Mouse (Mus musculus) layer of hippocampus, postnatal 10 days (tissue): Measurements from ENCODE around the gene Ggt7. TPM values are rescaled to one million over a fixed set of nuclear protein-coding genes. Genes with fewer than 3 reads are reported as not detected.
"Not testable (repeated sequence)": the region's sequence is repeated elsewhere in the genome, so short reads cannot be mapped to it uniquely, and the experiment has no call there.

ENCODE experiments used
- DNase-seq, 2 experiments: peaks; one replicate each; pipeline ENCODE4 v3.0.0; 2021; ENCODE audit warnings: low spot score in 2 of 2
- total RNA-seq, 2 experiments: library from RNA; stranded (reverse); gene quantifications; 2 replicates each; pipeline ENCODE4 v1.2.3; 2021

Ggt7 gene
- total RNA-seq, 2 experiments from 2014 or later = 95.2 to 101 TPM

- DNase-seq = peak in 1 of 2 experiments; percentile 48
These were observed 5.6 kb downstream of the Ggt7 start for GRCm38 (mm10) chr2:155512479-155512878.

GRCm38 (mm10) chr2:155507721-155508470 is 10.1 kb downstream of the Ggt7 start:
- no peak for DNase-seq

GRCm38 (mm10) chr2:155505811-155506210 is 12.2 kb downstream of the Ggt7 start:
- no peak for DNase-seq

- peak in 1 of 2 experiments; percentile 34 for DNase-seq
These were observed 13.3 kb downstream of the Ggt7 start for GRCm38 (mm10) chr2:155504440-155505355.

GRCm38 (mm10) chr2:155502596-155502995 is 15.4 kb downstream of the Ggt7 start:
- no peak for DNase-seq

GRCm38 (mm10) chr2:155490998-155491397 is 27.0 kb downstream of the Ggt7 start:
- no peak for DNase-seq

GRCm38 (mm10) chr2:155482021-155482420 is 36.0 kb downstream of the Ggt7 start:
- peak; percentile 43 to 61 for DNase-seq

GRCm38 (mm10) chr2:155473570-155474088 is 44.4 kb downstream of the Ggt7 start, which contains the start of gene Ncoa6:
TSS of gene Ncoa6 (minus strand) at chr2:155473894.
- peak; percentile 63 to 76 for DNase-seq

GRCm38 (mm10) chr2:155472671-155473569 is 45.1 kb downstream of the Ggt7 start:
- DNase-seq = peak; percentile 38 to 52

GRCm38 (mm10) chr2:155466861-155467260 is 51.2 kb downstream of the Ggt7 start:
- DNase-seq = no peak

- DNase-seq = peak; percentile 23 to 37
These were observed 64.4 kb downstream of the Ggt7 start for GRCm38 (mm10) chr2:155453591-155453990.

- no peak for DNase-seq
These were observed 66.8 kb downstream of the Ggt7 start for GRCm38 (mm10) chr2:155451256-155451655.

GRCm38 (mm10) chr2:155447906-155448305 is 70.1 kb downstream of the Ggt7 start:
- DNase-seq = not testable (repeated sequence)

- DNase-seq = no peak
These were observed 74.6 kb downstream of the Ggt7 start for GRCm38 (mm10) chr2:155443446-155443845.

- DNase-seq = no peak
These were observed 75.1 kb downstream of the Ggt7 start for GRCm38 (mm10) chr2:155442916-155443315.

Other genes starting within 250 kb of the Ggt7 start
- gene Map1lc3a, start 241.9 kb downstream of the Ggt7 start, total RNA-seq = 100 to 1,000 TPM; 416 to 434 TPM
- gene Pigu, start 160.8 kb downstream of the Ggt7 start, total RNA-seq = 10 to 100 TPM; 23.8 to 27.9 TPM
- gene Trp53inp2, start 137.2 kb downstream of the Ggt7 start, total RNA-seq = 100 to 1,000 TPM; 189 to 198 TPM
- 10 to 100 TPM; 67.5 to 70.5 TPM for gene Ncoa6, start 44.3 kb downstream of the Ggt7 start, total RNA-seq
- gene Acss2, start 289 bp downstream of the Ggt7 start, total RNA-seq = 10 to 100 TPM; 48.9 to 56.2 TPM
- 10 to 100 TPM; 11.6 to 15.2 TPM for gene Gss, start 74.6 kb upstream of the Ggt7 start, total RNA-seq
- gene Myh7b, start 93.0 kb upstream of the Ggt7 start, total RNA-seq = 1 to 10 TPM; 2.6 to 4.2 TPM
- 100 to 1,000 TPM; 143 to 149 TPM for gene Trpc4ap, start 174.1 kb upstream of the Ggt7 start, total RNA-seq
- gene Edem2, start 211.2 kb upstream of the Ggt7 start, total RNA-seq = 10 to 100 TPM; 19.1 to 20.9 TPM
- gene Gm17581, start 217.6 kb upstream of the Ggt7 start, total RNA-seq = not detected
- gene Procr, start 232.9 kb upstream of the Ggt7 start, total RNA-seq = 1 to 10 TPM; 2.1 to 3.2 TPM